Mouse (Mus musculus) hindbrain, embryonic 14.5 days (tissue): ENCODE measurements around the gene Ush1c. TPM values are rescaled to one million over a fixed set of nuclear protein-coding genes. Genes with fewer than 3 reads are reported as not detected.

ENCODE experiments used
- ATAC-seq: fragments of 200-750 bp; cut with Nextera tagmentation; 2 replicates; pipeline ENCODE4 v1.8.0; 2017; ENCODE audit warnings: moderate number of reproducible peaks, mild to moderate bottlenecking, moderate TSS enrichment, moderate library complexity; ENCODE audit not compliant: low FRiP score
- DNase-seq: peaks from one replicate; pipeline ENCODE4 v3.0.0-alpha.2; 2015; ENCODE audit warnings: low spot score
- H3K27ac ChIP-seq: fragments of 300-500 bp; sonication (generic); 2 replicates; pipeline ENCODE4 v1.5.1; 2014; ENCODE audit warnings: mild to moderate bottlenecking, moderate library complexity
- H3K27me3 ChIP-seq: fragments of 300-500 bp; sonication (generic); 2 replicates; pipeline ENCODE4 v1.6.1; 2014; ENCODE audit warnings: mild to moderate bottlenecking, low read length, mixed read lengths; ENCODE audit not compliant: control insufficient read depth, insufficient read depth
- H3K36me3 ChIP-seq: fragments of 300-500 bp; sonication (generic); replicated peaks from 2 replicates; pipeline ENCODE4 v1.6.1; 2014; ENCODE audit not compliant: control insufficient read depth, insufficient read depth
- H3K4me1 ChIP-seq: fragments of 300-500 bp; sonication (generic); replicated peaks from 2 replicates; pipeline ENCODE4 v1.6.1; 2014; ENCODE audit warnings: antibody characterized with exemption, low read length, mixed read lengths; ENCODE audit not compliant: control insufficient read depth, insufficient read depth
- H3K4me2 ChIP-seq: fragments of 300-500 bp; sonication (generic); replicated peaks from 2 replicates; pipeline ENCODE4 v1.6.1; 2014; ENCODE audit warnings: mild to moderate bottlenecking, moderate library complexity
- H3K4me3 ChIP-seq: fragments of 300-500 bp; sonication (generic); replicated peaks from 2 replicates; pipeline ENCODE4 v1.5.1; 2014; ENCODE audit warnings: mild to moderate bottlenecking, low read length
- H3K9ac ChIP-seq: fragments of 300-500 bp; sonication (generic); 2 replicates; pipeline ENCODE4 v1.6.1; 2014
- H3K9me3 ChIP-seq: fragments of 300-500 bp; sonication (generic); 2 replicates; pipeline ENCODE4 v1.6.1; 2016; ENCODE audit warnings: low read length; ENCODE audit not compliant: control insufficient read depth
- WGBS: fragments of 180-500 bp; shearing (Covaris S2); extraction: QIAGEN DNeasy Blood & Tissue Kit; methylation state at CpG from one replicate; pipeline ENCODE4 v1.1.7; 2014; 5-methylcytosine and 5-hydroxymethylcytosine counted together
- polyA plus RNA-seq: library from polyadenylated mRNA; unstranded; fragments of >200 nt; fragmentation: Nextera tagmentation; extraction: Ambion mirVana; gene quantifications from 2 replicates; pipeline ENCODE4 v1.2.1, GENCODE M21; 2014

Gene Ush1c
- polyA plus RNA-seq, 1 experiment from 2014 or later, result 1.8 TPM

GRCm38 (mm10) chr7:46247606-46248005 is 9.3 kb upstream of the Ush1c start:
- H3K27ac ChIP-seq, result no peak overlapping the region
- H3K36me3 ChIP-seq, result no peaks in the 10 kb centered on the region
- 79% methylated on average over 3 of the region's 3 CpGs for WGBS
- no peak overlapping the region for H3K4me2 ChIP-seq
- ATAC-seq (no peak), DNase-seq (no peak)
- no peaks in the 10 kb centered on the region for H3K9me3 ChIP-seq
- H3K27me3 ChIP-seq, result no peaks in the 10 kb centered on the region
- no peak overlapping the region for H3K9ac ChIP-seq
- H3K4me1 ChIP-seq, result no peaks in the 10 kb centered on the region
- H3K4me3 ChIP-seq, result no peak overlapping the region

GRCm38 (mm10) chr7:46246876-46247275 is 8.6 kb upstream of the Ush1c start:
- Histone ChIP-seq H3K9me3 (no peaks in the 10 kb centered on the region), H3K9ac (no peak overlapping the region), H3K27ac (no peak overlapping the region), H3K36me3 (no peaks in the 10 kb centered on the region), H3K4me2 (no peak overlapping the region), H3K27me3 (no peaks in the 10 kb centered on the region), H3K4me3 (no peak overlapping the region), H3K4me1 (no peaks in the 10 kb centered on the region)
- no peak for DNase-seq
- ATAC-seq, result no peak

- ATAC-seq, result no peak
- no peak within 1 kb of the TSS for H3K4me3 ChIP-seq
Observed at GRCm38 (mm10) chr7:46240696-46241095, 2.4 kb upstream of the Ush1c start, which contains the start of gene Otog. TSS of gene Otog (plus strand) at chr7:46240987.

GRCm38 (mm10) chr7:46240091-46240490 is 1.8 kb upstream of the Ush1c start:
- Histone ChIP-seq H3K27ac (no peak overlapping the region), H3K4me1 (no peaks in the 10 kb centered on the region), H3K9me3 (no peaks in the 10 kb centered on the region), H3K36me3 (no peaks in the 10 kb centered on the region), H3K4me3 (no peak overlapping the region), H3K4me2 (no peak overlapping the region), H3K9ac (no peak overlapping the region), H3K27me3 (no peaks in the 10 kb centered on the region)
- ATAC-seq, result no peak
- WGBS, result 85% methylated on average over 4 of the region's 4 CpGs
- no peak for DNase-seq

More at GRCm38 (mm10) chr7:46240696-46241095, 2.4 kb upstream of the Ush1c start, which contains the start of gene Otog:
- WGBS, result 54% methylated on average over 2 of the region's 2 CpGs
- Histone ChIP-seq H3K27me3 (no peaks in the 10 kb centered on the region), H3K9me3 (no peaks in the 10 kb centered on the region), H3K4me2 (no peak within 1 kb of the TSS), H3K36me3 (no peaks in the 10 kb centered on the region), H3K27ac (no peak within 1 kb of the TSS), H3K9ac (no peak within 1 kb of the TSS), H3K4me1 (no peaks in the 10 kb centered on the region)
- no peak for DNase-seq

- Histone ChIP-seq H3K9me3 (no peaks in the 10 kb centered on the region), H3K4me2 (no peak overlapping the region), H3K4me3 (no peak overlapping the region), H3K36me3 (no peaks in the 10 kb centered on the region), H3K27me3 (no peaks in the 10 kb centered on the region), H3K4me1 (no peaks in the 10 kb centered on the region), H3K27ac (no peak overlapping the region), H3K9ac (no peak overlapping the region)
- no peak for DNase-seq
- WGBS, result 69% methylated on average over 7 of the region's 7 CpGs
- ATAC-seq, result no peak
Observed at GRCm38 (mm10) chr7:46237192-46237591, 1.1 kb downstream of the Ush1c start.

- no peak overlapping the region; the same call in 1 of the 2 replicates for H3K4me2 ChIP-seq
- H3K27me3 ChIP-seq, result no peaks in the 10 kb centered on the region
- H3K4me1 ChIP-seq, result no peaks in the 10 kb centered on the region
- ATAC-seq (no peak), DNase-seq (no peak)
- no peak overlapping the region for H3K4me3 ChIP-seq
- H3K27ac ChIP-seq, result peak overlapping the region; percentile 38; the same call in 1 of the 2 replicates
- H3K9ac ChIP-seq, result no peak overlapping the region
- WGBS, result 69% methylated on average over 15 of the region's 15 CpGs
- H3K9me3 ChIP-seq, result no peaks in the 10 kb centered on the region
- H3K36me3 ChIP-seq, result no peaks in the 10 kb centered on the region
Observed at GRCm38 (mm10) chr7:46236363-46236762, 1.9 kb downstream of the Ush1c start.

- Histone ChIP-seq H3K9ac (no peak overlapping the region), H3K4me2 (no peak overlapping the region; the same call in 1 of the 2 replicates), H3K9me3 (no peaks in the 10 kb centered on the region), H3K27me3 (no peaks in the 10 kb centered on the region), H3K4me3 (no peak overlapping the region), H3K36me3 (no peaks in the 10 kb centered on the region), H3K4me1 (no peaks in the 10 kb centered on the region), H3K27ac (no peak overlapping the region)
- WGBS, result 65% methylated on average over 18 of the region's 18 CpGs
- ATAC-seq, result peak; percentile 58; the same call in 1 of the 2 replicates
- peak; percentile 27 for DNase-seq
Observed at GRCm38 (mm10) chr7:46235948-46236347, 2.4 kb downstream of the Ush1c start.

GRCm38 (mm10) chr7:46226936-46227335 is 11.4 kb downstream of the Ush1c start:
- H3K27ac ChIP-seq, result no peak overlapping the region
- H3K4me2 ChIP-seq, result no peak overlapping the region
- H3K27me3 ChIP-seq, result no peaks in the 10 kb centered on the region
- no peaks in the 10 kb centered on the region for H3K9me3 ChIP-seq
- ATAC-seq (no peak), DNase-seq (peak; percentile 42)
- no peaks in the 10 kb centered on the region for H3K36me3 ChIP-seq
- no peak overlapping the region for H3K9ac ChIP-seq
- no peaks in the 10 kb centered on the region for H3K4me1 ChIP-seq
- WGBS, result 64% methylated on average over 4 of the region's 4 CpGs
- H3K4me3 ChIP-seq, result no peak overlapping the region

GRCm38 (mm10) chr7:46226253-46226652 is 12.1 kb downstream of the Ush1c start:
- no peaks in the 10 kb centered on the region for H3K9me3 ChIP-seq
- H3K4me3 ChIP-seq, result no peak overlapping the region
- H3K4me2 ChIP-seq, result no peak overlapping the region
- H3K4me1 ChIP-seq, result no peaks in the 10 kb centered on the region
- H3K36me3 ChIP-seq, result no peaks in the 10 kb centered on the region
- 31% methylated on average over 7 of the region's 7 CpGs for WGBS
- H3K27me3 ChIP-seq, result no peaks in the 10 kb centered on the region
- ATAC-seq (no peak), DNase-seq (peak; percentile 52)
- H3K27ac ChIP-seq, result no peak overlapping the region
- H3K9ac ChIP-seq, result no peak overlapping the region

- H3K9ac ChIP-seq, result no peak overlapping the region
- H3K27ac ChIP-seq, result no peak overlapping the region
- no peaks in the 10 kb centered on the region for H3K36me3 ChIP-seq
- no peaks in the 10 kb centered on the region for H3K9me3 ChIP-seq
- no peak for DNase-seq
- no peaks in the 10 kb centered on the region for H3K27me3 ChIP-seq
- peaks cover 6% of the 10 kb centered on the region; the same call in 1 of the 2 replicates for H3K4me1 ChIP-seq
- H3K4me2 ChIP-seq, result no peak overlapping the region
- ATAC-seq, result no peak
- 78% methylated on average over 8 of the region's 8 CpGs for WGBS
- H3K4me3 ChIP-seq, result no peak overlapping the region
Observed at GRCm38 (mm10) chr7:46220591-46221129, 17.6 kb downstream of the Ush1c start.
